Mouse (Mus musculus) MEL (cell line): Measurements from ENCODE around the gene Nup93. TPM values are rescaled to one million over a fixed set of nuclear protein-coding genes. Genes with fewer than 3 reads are reported as not detected.

ENCODE experiments used
- DNase-seq: peaks from one replicate; pipeline ENCODE4 v3.0.0; 2011; ENCODE audit warnings: low read depth, low spot score
- H3K27ac ChIP-seq: 2 replicates; pipeline ENCODE4 v1.5.1; 2012; ENCODE audit warnings: low read depth, mild to moderate bottlenecking, control low read depth, low read length, moderate library complexity; ENCODE audit not compliant: control insufficient read depth
- H3K27me3 ChIP-seq, 2 experiments: fragments of 150-350 bp in 1 of 2; sonication (generic) in 1 of 2; 2 replicates each; pipeline ENCODE4 v1.6.1; 2012; ENCODE audit warnings: low read length in 2 of 2, mild to moderate bottlenecking in 2 of 2, improper control_type of control experiment in 1 of 2, moderate library complexity in 1 of 2; ENCODE audit not compliant: insufficient read depth in 2 of 2, control insufficient read depth in 1 of 2
- H3K36me3 ChIP-seq, 2 experiments: 2 replicates each; pipeline ENCODE4 v1.6.1; 2012 to 2014; ENCODE audit warnings: low read length in 2 of 2, improper control_type of control experiment in 1 of 2, inconsistent platforms in 1 of 2, mild to moderate bottlenecking in 1 of 2; ENCODE audit not compliant: insufficient read depth in 2 of 2, control insufficient read depth in 1 of 2
- H3K4me1 ChIP-seq, 2 experiments: fragments of 150-350 bp in 1 of 2; sonication (generic) in 1 of 2; 2 replicates each; pipeline ENCODE4 v1.6.1; 2012; ENCODE audit warnings: low read length in 2 of 2, improper control_type of control experiment in 1 of 2, mild to moderate bottlenecking in 1 of 2; ENCODE audit not compliant: insufficient read depth in 2 of 2, control insufficient read depth in 1 of 2
- H3K4me3 ChIP-seq, 2 experiments: fragments of 150-350 bp in 1 of 2; sonication (generic) in 1 of 2; 2 replicates each; pipeline ENCODE4 v1.5.1; 2012; ENCODE audit warnings: low read depth in 2 of 2, low read length in 2 of 2, mild to moderate bottlenecking in 2 of 2, moderate library complexity in 2 of 2, control low read depth in 1 of 2, improper control_type of control experiment in 1 of 2; ENCODE audit not compliant: control insufficient read depth in 1 of 2, insufficient read depth in 1 of 2
- H3K79me2 ChIP-seq: 2 replicates; pipeline ENCODE4 v1.6.1; 2012; ENCODE audit warnings: mild to moderate bottlenecking, low read length, moderate library complexity; ENCODE audit not compliant: control insufficient read depth, poor library complexity, insufficient read depth
- H3K9ac ChIP-seq: 2 replicates; pipeline ENCODE4 v1.6.1; 2012; ENCODE audit warnings: low read depth, mild to moderate bottlenecking, control low read depth, low read length, moderate library complexity; ENCODE audit not compliant: control insufficient read depth, poor library complexity, severe bottlenecking
- H3K9me3 ChIP-seq: fragments of 150-350 bp; sonication (generic); replicated peaks from 2 replicates; pipeline ENCODE4 v1.6.1; 2012; ENCODE audit warnings: mild to moderate bottlenecking, low read length, improper control_type of control experiment, moderate library complexity; ENCODE audit not compliant: insufficient read depth
- BHLHE40 ChIP-seq: IDR thresholded peaks from 2 replicates; pipeline ENCODE4 v1.6.1; 2012; ENCODE audit warnings: low read depth, mild to moderate bottlenecking, inconsistent platforms, low read length, improper control_type of control experiment, borderline replicate concordance
- CHD2 ChIP-seq: IDR thresholded peaks from 2 replicates; pipeline ENCODE4 v1.6.1; 2011; ENCODE audit warnings: low read length, improper control_type of control experiment
- CTCF ChIP-seq, 3 experiments: IDR thresholded peaks in 2 of 3; conservative IDR thresholded peaks in 1 of 3; 2 replicates each; pipeline ENCODE4 v1.5.1; 2011 to 2012; ENCODE audit warnings: low read length in 3 of 3, low read depth in 2 of 3, mild to moderate bottlenecking in 2 of 3, improper control_type of control experiment in 1 of 3, inconsistent platforms in 1 of 3, mixed read lengths in 1 of 3, moderate library complexity in 1 of 3; ENCODE audit not compliant: control insufficient read depth in 1 of 3, insufficient read depth in 1 of 3, poor library complexity in 1 of 3, severe bottlenecking in 1 of 3
- ELF1 ChIP-seq: IDR thresholded peaks from 2 replicates; pipeline ENCODE4 v1.6.1; 2014; ENCODE audit warnings: low read depth, mild to moderate bottlenecking, inconsistent platforms, low read length, improper control_type of control experiment, moderate library complexity
- GATA1 ChIP-seq: IDR thresholded peaks from 2 replicates; pipeline ENCODE4 v1.6.1; 2011; ENCODE audit warnings: low read depth, low read length, improper control_type of control experiment
- HCFC1 ChIP-seq: IDR thresholded peaks from 2 replicates; pipeline ENCODE4 v1.6.1; 2012; ENCODE audit warnings: low read depth, mild to moderate bottlenecking, inconsistent platforms, low read length, improper control_type of control experiment, moderate library complexity
- JUND ChIP-seq: IDR thresholded peaks from 2 replicates; pipeline ENCODE4 v1.6.1; 2011; ENCODE audit warnings: low read depth, mild to moderate bottlenecking, improper control_type of control experiment, low read length
- KAT2A ChIP-seq: conservative IDR thresholded peaks from 2 replicates; pipeline ENCODE4 v1.6.1; 2012; ENCODE audit warnings: low read depth, low read length, improper control_type of control experiment, inconsistent platforms
- MAFK ChIP-seq: IDR thresholded peaks from 2 replicates; pipeline ENCODE4 v1.6.1; 2011; ENCODE audit warnings: low read depth, mild to moderate bottlenecking, low read length, improper control_type of control experiment, borderline replicate concordance
- MAX ChIP-seq: IDR thresholded peaks from 2 replicates; pipeline ENCODE4 v1.6.1; 2011; ENCODE audit warnings: low read length, improper control_type of control experiment
- MEF2A ChIP-seq: IDR thresholded peaks from 2 replicates; pipeline ENCODE4 v1.6.1; 2014; ENCODE audit warnings: low read depth, mild to moderate bottlenecking, inconsistent platforms, low read length, improper control_type of control experiment; ENCODE audit not compliant: poor library complexity, insufficient replicate concordance, severe bottlenecking; ENCODE audit errors: extremely low read depth
- POLR2AphosphoS2 ChIP-seq: IDR thresholded peaks from 2 replicates; pipeline ENCODE4 v1.6.1; 2011; ENCODE audit warnings: low read length, improper control_type of control experiment
- POLR2AphosphoS5 ChIP-seq: IDR thresholded peaks from 2 replicates; pipeline ENCODE4 v1.6.1; 2012; ENCODE audit warnings: low read depth, borderline replicate concordance, mild to moderate bottlenecking, inconsistent platforms, low read length, moderate library complexity, mixed read lengths
- RAD21 ChIP-seq: IDR thresholded peaks from 2 replicates; pipeline ENCODE4 v1.6.1; 2011; ENCODE audit warnings: mild to moderate bottlenecking, low read depth, low read length, improper control_type of control experiment
- SIN3A ChIP-seq: IDR thresholded peaks from 2 replicates; pipeline ENCODE4 v1.6.1; 2012; ENCODE audit warnings: low read length, improper control_type of control experiment, inconsistent platforms
- SMC3 ChIP-seq: IDR thresholded peaks from 2 replicates; pipeline ENCODE4 v1.6.1; 2011; ENCODE audit warnings: low read depth, low read length, improper control_type of control experiment
- TAL1 ChIP-seq: IDR thresholded peaks from 2 replicates; pipeline ENCODE4 v1.6.1; 2012; ENCODE audit warnings: mild to moderate bottlenecking, inconsistent platforms, low read length, moderate library complexity, mixed read lengths
- TCF12 ChIP-seq: IDR thresholded peaks from 2 replicates; pipeline ENCODE4 v1.6.1; 2014; ENCODE audit warnings: low read depth, mild to moderate bottlenecking, inconsistent platforms, low read length, improper control_type of control experiment, moderate library complexity
- UBTF ChIP-seq: IDR thresholded peaks from 2 replicates; pipeline ENCODE4 v1.6.1; 2012; ENCODE audit warnings: low read depth, mild to moderate bottlenecking, inconsistent platforms, low read length, improper control_type of control experiment, moderate library complexity, borderline replicate concordance; ENCODE audit not compliant: insufficient read depth
- ZC3H11A ChIP-seq: IDR thresholded peaks from 2 replicates; pipeline ENCODE4 v1.6.1; 2012; ENCODE audit warnings: low read depth, mild to moderate bottlenecking, inconsistent platforms, low read length, improper control_type of control experiment
- ZKSCAN1 ChIP-seq: IDR thresholded peaks from 2 replicates; pipeline ENCODE4 v1.6.1; 2012; ENCODE audit warnings: low read depth, mild to moderate bottlenecking, inconsistent platforms, low read length, improper control_type of control experiment, moderate library complexity
- ZMIZ1 ChIP-seq: IDR thresholded peaks from 2 replicates; pipeline ENCODE4 v1.6.1; 2012; ENCODE audit warnings: low read depth, mild to moderate bottlenecking, inconsistent platforms, low read length, improper control_type of control experiment, moderate library complexity
- ZNF384 ChIP-seq: IDR thresholded peaks from 2 replicates; pipeline ENCODE4 v1.6.1; 2012; ENCODE audit warnings: low read depth, mild to moderate bottlenecking, inconsistent platforms, low read length, improper control_type of control experiment
- polyA plus RNA-seq, 2 experiments: library from polyadenylated mRNA; stranded (reverse) in 1 of 2; unstranded in 1 of 2; fragments of >175 nt in 1 of 2; fragments of >200 nt in 1 of 2; gene quantifications; 2 replicates each; pipeline versions ENCODE4 v1.2.1 to v1.2.4; 2012; ENCODE audit warnings: low replicate concordance in 2 of 2, low read depth in 1 of 2; ENCODE audit not compliant: insufficient read length in 2 of 2, insufficient read depth in 1 of 2, missing spikeins in 1 of 2
- total RNA-seq: library from RNA; depleted of rRNA; stranded (reverse); fragments of 300-350 nt; gene quantifications from 2 replicates; pipeline ENCODE4 v1.2.3, GENCODE M21; 2012

Nup93 gene
- total and polyA plus RNA-seq, 3 experiments: 71.6 to 292 (median 110) TPM

DNA sequence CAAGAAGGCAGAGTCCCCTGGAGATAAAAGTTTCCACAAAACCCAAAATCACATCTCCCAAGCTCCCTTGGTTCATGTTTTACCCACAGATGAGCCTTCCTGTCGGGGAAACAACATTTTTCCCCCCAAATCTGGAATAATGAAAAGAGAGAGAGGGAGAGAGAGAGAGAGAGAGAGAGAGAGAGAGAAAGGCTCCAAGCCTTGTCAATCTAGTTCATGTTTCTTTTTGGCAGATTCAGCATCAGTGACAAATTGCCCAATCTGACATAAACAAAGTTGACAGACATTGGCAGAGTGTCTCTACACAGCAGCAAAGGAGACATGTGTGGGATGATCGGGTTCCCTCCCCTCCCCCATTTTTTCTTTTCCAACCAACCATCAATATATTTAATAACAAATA is 6.9 kb upstream of the Nup93 start:
- H3K4me1 ChIP-seq: no peaks in the 10 kb centered on the region
- peaks cover 3 to 6% of the 10 kb centered on the region in 2 experiments; a peak in 3 of 4 replicates for H3K27me3 ChIP-seq
- no peak overlapping the region for H3K27ac ChIP-seq
- H3K9ac ChIP-seq: peak overlapping the region; percentile 24; the same call in 1 of the 2 replicates
- TF ChIP-seq TCF12 (no peak), ZKSCAN1 (no peak), JUND (0 out of 2 replicates have a peak, but pooled peaks have one; percentile 57), ZC3H11A (peak; percentile 19; the same call in 1 of the 2 replicates), MEF2A (no peak), CTCF (IDR thresholded peaks at IDR 0.05 in 2 of 3, conservative IDR thresholded peaks at IDR 0.05 in 1 of 3; ENCODE audit: control insufficient read depth in 1 of 3, insufficient read depth in 1 of 3, low read depth in 2 of 3, low read length in 3 of 3, poor library complexity in 1 of 3, severe bottlenecking in 1 of 3) (no peak), HCFC1 (0 out of 2 replicates have a peak, but pooled peaks have one; percentile 21), POLR2AphosphoS5 (no peak), SMC3 (no peak), TAL1 (no peak), GATA1 (no peak), ELF1 (no peak)
- TF ChIP-seq, all 39 proteins: peak for 3
- no peaks in the 10 kb centered on the region for H3K36me3 ChIP-seq
- DNase-seq: no peak
- H3K79me2 ChIP-seq: no peaks in the 10 kb centered on the region
- no peaks in the 10 kb centered on the region for H3K9me3 ChIP-seq
- H3K4me3 ChIP-seq: no peak overlapping the region

DNA sequence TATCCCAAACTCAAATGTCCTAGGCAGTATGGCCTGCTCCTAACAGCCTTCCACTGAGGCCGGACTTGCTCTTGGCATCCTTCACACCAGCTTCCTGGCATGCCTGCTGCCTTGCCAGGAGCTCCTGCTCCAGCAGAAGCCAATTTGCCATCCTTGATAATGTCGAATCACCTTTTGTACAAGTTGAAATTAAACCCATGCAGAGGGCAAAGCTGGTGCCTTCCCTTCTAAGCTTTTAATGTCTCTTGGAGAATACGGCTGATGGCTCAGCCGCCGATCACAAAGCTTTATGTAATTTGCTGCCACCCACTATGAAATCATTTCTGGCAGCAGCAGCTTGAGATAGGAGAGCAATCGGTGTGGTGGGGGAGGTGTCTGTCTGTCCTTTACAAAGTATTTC is 4.7 kb upstream of the Nup93 start:
- Histone ChIP-seq H3K79me2 (peaks cover 2% of the 10 kb centered on the region), H3K4me3 (no peak overlapping the region), H3K27ac (no peak overlapping the region), H3K36me3 (peaks cover 0 to 4% of the 10 kb centered on the region in 2 experiments; a peak in 2 of 4 replicates), H3K9me3 (no peaks in the 10 kb centered on the region), H3K4me1 (peaks cover 0 to 6% of the 10 kb centered on the region in 2 experiments; a peak in 2 of 4 replicates), H3K9ac (no peak overlapping the region), H3K27me3 (peaks cover 3 to 4% of the 10 kb centered on the region in 2 experiments; a peak in 3 of 4 replicates)
- TF ChIP-seq CHD2 (no peak), TCF12 (no peak), POLR2AphosphoS5 (no peak), RAD21 (no peak), MAFK (no peak), BHLHE40 (no peak), ZNF384 (no peak), KAT2A (no peak), POLR2AphosphoS2 (no peak), MEF2A (no peak), UBTF (no peak), MAX (no peak), ZMIZ1 (no peak), SIN3A (no peak)
- DNase-seq: no peak
